Mouse (Mus musculus) v-Abl transformed pro-B cells (cell line): ENCODE data around the gene Tinf2.

ENCODE experiments used
- in situ Hi-C, 2 experiments: fragments of 400-800 bp; cut with MboI; formaldehyde crosslinking; loops; one replicate each; pipeline ENCODE4 v1.15.1; 2025; ENCODE audit not compliant: unreplicated experiment in 2 of 2

Tinf2 gene

GRCm38 (mm10) chr14:55681160-55682117, at the start of gene Tinf2:
Gene Tinf2 (minus strand): TSS chr14:55681820.
- in situ Hi-C loops = loop anchor here (5.0 to 10.0 kb wide), 2 partner anchors 61 to 223 kb away; partner anchors contain the start of gene Sdr39u1 (in 1 of the 2)

- in situ Hi-C loops = no loop called here
Observed at GRCm38 (mm10) chr14:55730531-55731032, 49.0 kb upstream of the Tinf2 start.

- in situ Hi-C loops = no loop called here
Observed at GRCm38 (mm10) chr14:55730116-55730515, 48.5 kb upstream of the Tinf2 start.

GRCm38 (mm10) chr14:55727889-55728685, 46.5 kb upstream of the Tinf2 start:
- in situ Hi-C loops = no loop called here

GRCm38 (mm10) chr14:55726261-55726660, 44.6 kb upstream of the Tinf2 start:
- in situ Hi-C loops = no loop called here

- in situ Hi-C loops = no loop called here
Observed at GRCm38 (mm10) chr14:55724411-55724871, 42.8 kb upstream of the Tinf2 start.

GRCm38 (mm10) chr14:55723433-55723832, 41.8 kb upstream of the Tinf2 start:
- in situ Hi-C loops = no loop called here

- in situ Hi-C loops = no loop called here
Observed at GRCm38 (mm10) chr14:55722438-55722945, 40.9 kb upstream of the Tinf2 start.

GRCm38 (mm10) chr14:55721700-55722437, 40.2 kb upstream of the Tinf2 start, which contains the start of gene Rabggta:
Gene Rabggta (minus strand): TSS chr14:55722263.
- in situ Hi-C loops = no loop called here

GRCm38 (mm10) chr14:55721076-55721475, 39.5 kb upstream of the Tinf2 start:
- in situ Hi-C loops = no loop called here

GRCm38 (mm10) chr14:55720666-55721065, 39.0 kb upstream of the Tinf2 start:
- in situ Hi-C loops = no loop called here

- in situ Hi-C loops = no loop called here
Observed at GRCm38 (mm10) chr14:55719737-55720136, 38.1 kb upstream of the Tinf2 start.

GRCm38 (mm10) chr14:55716884-55717283, 35.3 kb upstream of the Tinf2 start:
- in situ Hi-C loops = no loop called here

GRCm38 (mm10) chr14:55716271-55716670, 34.7 kb upstream of the Tinf2 start:
- in situ Hi-C loops = no loop called here

- in situ Hi-C loops = no loop called here
Observed at GRCm38 (mm10) chr14:55714893-55715292, 33.3 kb upstream of the Tinf2 start.

- in situ Hi-C loops = no loop called here
Observed at GRCm38 (mm10) chr14:55713729-55714122, 32.1 kb upstream of the Tinf2 start, which contains the start of gene Tgm1. Gene Tgm1 (minus strand): TSS chr14:55713926.

- in situ Hi-C loops = no loop called here
Observed at GRCm38 (mm10) chr14:55713007-55713728, 31.5 kb upstream of the Tinf2 start.

GRCm38 (mm10) chr14:55711786-55712185, 30.2 kb upstream of the Tinf2 start:
- in situ Hi-C loops = no loop called here

- in situ Hi-C loops = no loop called here
Observed at GRCm38 (mm10) chr14:55709509-55709908, 27.9 kb upstream of the Tinf2 start.
